Comparison of ENCODE assay signal across 11 mouse cellular contexts in genomic region chr17:31939292-31940060, GRCm38 (mm10).
A peak's percentile ranks its signal among the peaks of the same experiment; 100 is the strongest.
DNase-seq lines count a peak whose midpoint lies in the region; ATAC-seq lines count a peak whose summit lies in the region.
"Had no signal": no experiment of that assay in that cellular context is flagged by ENCODE, and none has a peak within 500 bp of the region (broad histone marks: within the 10 kb centered on the region; RNA-seq: fewer than 3 reads in every experiment).

No protein-coding gene starts in this region.

- no peak overlapping the region for H3K4me2 ChIP-seq in forebrain, embryonic 16.5 days (ENCODE audit: low read length)
- H3K4me2 ChIP-seq: embryonic facial prominence, embryonic 12.5 days; neural tube, embryonic 13.5 days had no signal

- H3K27me3 ChIP-seq in forebrain, embryonic 16.5 days (replicated peaks; ENCODE audit: control insufficient read depth, insufficient read depth, low read length) = no peaks in the 10 kb centered on the region
- H3K27me3 ChIP-seq: embryonic facial prominence, embryonic 12.5 days; neural tube, embryonic 13.5 days had no signal

- H3K9ac ChIP-seq in forebrain, embryonic 16.5 days (replicated peaks; ENCODE audit: low read depth, low read length) = no peak overlapping the region
- H3K9ac ChIP-seq: embryonic facial prominence, embryonic 12.5 days; neural tube, embryonic 13.5 days had no signal

- H3K36me3 ChIP-seq in forebrain, embryonic 16.5 days (ENCODE audit: control insufficient read depth, insufficient read depth) = no peaks in the 10 kb centered on the region
- H3K36me3 ChIP-seq: embryonic facial prominence, embryonic 12.5 days; midbrain, embryonic 10.5 days; neural tube, embryonic 13.5 days had no signal

- peak; percentile 48 for DNase-seq in adrenal gland, adult 2 months
- no peak for DNase-seq in adrenal gland, adult 18-20 months (ENCODE audit: low spot score in 2 of 2)
- peak; percentile 65 to 71 for DNase-seq in urinary bladder, postnatal 36 days (ENCODE audit: low spot score in 2 of 2)
- DNase-seq in urinary bladder, adult 2 months (ENCODE audit: low spot score) = no peak
- DNase-seq in lung, adult 18-20 months = peak; percentile 80 to 88
- no peak for DNase-seq in cerebellum, adult 18-20 months
- no peak for DNase-seq in ovary, adult 18-20 months (ENCODE audit: low spot score)

- no peak overlapping the region for H3K4me3 ChIP-seq in forebrain, embryonic 16.5 days (replicated peaks; ENCODE audit: low read length)
- H3K4me3 ChIP-seq: embryonic facial prominence, embryonic 12.5 days; midbrain, embryonic 10.5 days; neural tube, embryonic 13.5 days had no signal

- no peak overlapping the region for H3K27ac ChIP-seq in forebrain, embryonic 16.5 days (ENCODE audit: low read length)
- H3K27ac ChIP-seq: embryonic facial prominence, embryonic 12.5 days; midbrain, embryonic 10.5 days; neural tube, embryonic 13.5 days had no signal

- 89% methylated on average over 16 of the region's 16 CpGs for WGBS in forebrain, embryonic 16.5 days

- ATAC-seq in forebrain, embryonic 16.5 days = no peak

- H3K9me3 ChIP-seq in forebrain, embryonic 16.5 days (ENCODE audit: control insufficient read depth, low read length) = no peaks in the 10 kb centered on the region
- H3K9me3 ChIP-seq: embryonic facial prominence, embryonic 12.5 days; midbrain, embryonic 10.5 days; neural tube, embryonic 13.5 days had no signal

- 0 out of 2 replicates have a peak, but pooled peaks cover 2% of the 10 kb centered on the region for H3K4me1 ChIP-seq in forebrain, embryonic 16.5 days (replicated peaks; ENCODE audit: control insufficient read depth, insufficient read depth, low read length)

Comparison
In these comparisons a context has a peak if more than half of its experiments do, and no peak if none do; other contexts are left out.
1. DNase-seq: peak in adrenal gland, adult 2 months (single experiment), urinary bladder, postnatal 36 days (2 of 2) and lung, adult 18-20 months (2 of 2); none in adrenal gland, adult 18-20 months (0 of 2), urinary bladder, adult 2 months (single experiment), cerebellum, adult 18-20 months (0 of 2) and ovary, adult 18-20 months (single experiment).